Mouse (Mus musculus) kidney, embryonic 16.5 days (tissue): Measurements from ENCODE around the gene Rsrp1. TPM values are rescaled to one million over a fixed set of nuclear protein-coding genes. Genes with fewer than 3 reads are reported as not detected.

Experiments used
- ATAC-seq: fragments of 200-750 bp; cut with Nextera tagmentation; 2 replicates; pipeline ENCODE4 v1.8.0; 2017; ENCODE audit warnings: moderate TSS enrichment; ENCODE audit not compliant: low FRiP score, low TSS enrichment
- H3K27ac ChIP-seq: fragments of 300-500 bp; sonication (generic); 2 replicates; pipeline ENCODE4 v1.5.1; 2014; ENCODE audit warnings: low read length
- H3K27me3 ChIP-seq: fragments of 300-500 bp; sonication (generic); 2 replicates; pipeline ENCODE4 v1.6.1; 2014; ENCODE audit warnings: low read length, control low read depth, mixed read lengths; ENCODE audit not compliant: insufficient read depth
- H3K36me3 ChIP-seq: fragments of 300-500 bp; sonication (generic); 2 replicates; pipeline ENCODE4 v1.6.1; 2014; ENCODE audit warnings: low read length, control low read depth, mixed read lengths; ENCODE audit not compliant: insufficient read depth
- H3K4me1 ChIP-seq: fragments of 300-500 bp; sonication (generic); 2 replicates; pipeline ENCODE4 v1.6.1; 2014; ENCODE audit warnings: low read length, control low read depth, mixed read lengths; ENCODE audit not compliant: insufficient read depth
- H3K4me2 ChIP-seq: fragments of 300-500 bp; sonication (generic); replicated peaks from 2 replicates; pipeline ENCODE4 v1.6.1; 2014; ENCODE audit warnings: low read depth, low read length
- H3K4me3 ChIP-seq: fragments of 300-500 bp; sonication (generic); 2 replicates; pipeline ENCODE4 v1.5.1; 2014; ENCODE audit warnings: mild to moderate bottlenecking, low read length
- H3K9ac ChIP-seq: fragments of 300-500 bp; sonication (generic); replicated peaks from 2 replicates; pipeline ENCODE4 v1.6.1; 2014; ENCODE audit warnings: low read length
- H3K9me3 ChIP-seq: fragments of 300-500 bp; sonication (generic); 2 replicates; pipeline ENCODE4 v1.6.1; 2016; ENCODE audit warnings: low read length, control low read depth
- WGBS: fragments of 180-500 bp; shearing (Covaris S2); extraction: QIAGEN DNeasy Blood & Tissue Kit; methylation state at CpG from one replicate; pipeline ENCODE4 v1.1.7; 2014; 5-methylcytosine and 5-hydroxymethylcytosine counted together
- polyA plus RNA-seq: library from polyadenylated mRNA; unstranded; fragments of >200 nt; fragmentation: Nextera tagmentation; extraction: Ambion mirVana; gene quantifications from 2 replicates; pipeline ENCODE4 v1.2.1, GENCODE M21; 2015

The Rsrp1 gene
- polyA plus RNA-seq, 1 experiment from 2014 or later = 449 TPM

GRCm38 (mm10) chr4:134920631-134921030 lies 2.8 kb upstream of the Rsrp1 start:
- H3K4me2 ChIP-seq = no peak overlapping the region
- no peaks in the 10 kb centered on the region for H3K27me3 ChIP-seq
- peaks cover 13% of the 10 kb centered on the region for H3K4me1 ChIP-seq
- no peak for ATAC-seq
- H3K9me3 ChIP-seq = no peaks in the 10 kb centered on the region
- peaks cover 6% of the 10 kb centered on the region for H3K36me3 ChIP-seq
- no peak overlapping the region for H3K27ac ChIP-seq
- no peak overlapping the region for H3K9ac ChIP-seq
- no peak overlapping the region for H3K4me3 ChIP-seq
- WGBS = 93% methylated on average over 6 of the region's 6 CpGs

DNA sequence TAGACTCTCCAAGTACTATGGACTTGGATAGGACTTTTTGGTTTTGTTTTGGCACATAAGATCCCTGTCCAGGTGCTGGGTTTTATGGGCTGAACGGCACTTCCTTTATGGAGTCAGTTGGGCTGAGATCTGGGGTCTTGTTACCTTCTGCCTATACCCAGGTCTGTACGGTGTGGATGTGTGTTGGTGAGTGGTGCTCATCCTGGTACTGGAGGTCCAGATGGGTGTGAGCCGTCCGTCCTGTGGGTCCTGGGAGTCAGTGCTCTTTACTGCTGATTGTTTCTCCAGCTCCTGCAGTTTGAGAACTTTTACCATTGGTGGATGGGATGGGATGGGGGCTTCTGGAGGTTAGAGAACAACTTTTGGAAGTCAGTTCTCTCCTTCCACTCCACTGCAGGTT lies 1.7 kb upstream of the Rsrp1 start:
- Histone ChIP-seq H3K9me3 (no peaks in the 10 kb centered on the region), H3K4me3 (no peak overlapping the region), H3K4me1 (peaks cover 21% of the 10 kb centered on the region), H3K9ac (no peak overlapping the region), H3K4me2 (no peak overlapping the region), H3K27ac (no peak overlapping the region), H3K27me3 (no peaks in the 10 kb centered on the region), H3K36me3 (peaks cover 15% of the 10 kb centered on the region)
- WGBS = 90% methylated on average over 4 of the region's 4 CpGs
- no peak for ATAC-seq

- 65% methylated on average over 10 of the region's 10 CpGs for WGBS
- no peaks in the 10 kb centered on the region for H3K9me3 ChIP-seq
- peak overlapping the region; percentile 95 for H3K27ac ChIP-seq
- peaks cover 21% of the 10 kb centered on the region for H3K4me1 ChIP-seq
- ATAC-seq = no peak
- H3K9ac ChIP-seq = peak overlapping the region; percentile 89
- no peaks in the 10 kb centered on the region for H3K27me3 ChIP-seq
- peak overlapping the region; percentile 89 for H3K4me3 ChIP-seq
- H3K36me3 ChIP-seq = peaks cover 20% of the 10 kb centered on the region
- H3K4me2 ChIP-seq = peak overlapping the region; percentile 71
These were observed 1.1 kb upstream of the Rsrp1 start for GRCm38 (mm10) chr4:134922111-134922924.

- H3K4me1 ChIP-seq = peaks cover 21% of the 10 kb centered on the region
- peak overlapping the region; percentile 89 for H3K4me3 ChIP-seq
- WGBS = under 1% methylated on average over 13 of the region's 13 CpGs
- H3K27ac ChIP-seq = peak overlapping the region; percentile 95
- peak overlapping the region; percentile 71 for H3K4me2 ChIP-seq
- H3K27me3 ChIP-seq = no peaks in the 10 kb centered on the region
- peaks cover 25% of the 10 kb centered on the region for H3K36me3 ChIP-seq
- H3K9ac ChIP-seq = peak overlapping the region; percentile 89
- peak; percentile 64; the same call in 1 of the 2 replicates for ATAC-seq
- H3K9me3 ChIP-seq = no peaks in the 10 kb centered on the region
These were observed 507 bp upstream of the Rsrp1 start for GRCm38 (mm10) chr4:134922925-134923244.

DNA sequence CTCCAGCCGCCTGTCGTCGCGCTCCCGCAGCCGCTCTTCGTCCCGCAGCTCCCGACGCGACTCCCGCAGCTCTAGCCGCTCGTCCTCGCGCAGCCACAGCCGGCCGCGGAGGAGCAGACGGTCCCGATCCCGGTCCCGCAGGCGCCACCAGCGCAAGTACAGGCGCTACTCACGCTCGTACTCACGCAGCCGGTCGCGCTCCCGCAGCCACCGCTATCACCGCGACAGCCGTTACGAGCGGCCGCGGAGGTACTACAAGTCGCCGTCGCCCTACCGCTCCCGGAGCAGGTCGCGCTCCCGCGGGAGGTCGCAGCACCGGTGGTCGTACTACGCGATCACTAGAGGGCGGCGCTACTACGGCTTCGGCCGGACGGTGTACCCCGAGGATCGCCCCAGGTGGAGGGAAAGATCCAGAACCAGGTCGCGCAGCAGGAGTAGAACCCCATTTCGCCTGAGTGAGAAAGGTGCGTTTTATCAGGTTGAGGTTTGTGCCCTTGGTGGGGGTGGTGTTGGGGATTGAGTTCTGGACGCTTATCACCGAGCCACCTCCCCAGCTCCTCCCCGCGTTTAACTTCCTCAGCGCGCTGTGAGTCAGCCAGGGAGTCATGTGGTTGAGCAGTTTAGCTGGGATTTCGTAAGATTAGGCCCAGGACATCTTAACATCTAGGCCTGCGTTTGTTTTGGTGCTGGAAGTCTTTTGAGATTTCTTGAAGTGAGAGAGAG lies 788 bp downstream of the Rsrp1 start:
- Histone ChIP-seq H3K9me3 (no peaks in the 10 kb centered on the region), H3K4me1 (peaks cover 21% of the 10 kb centered on the region), H3K4me3 (peak overlapping the region; percentile 89), H3K27ac (peak overlapping the region; percentile 97), H3K4me2 (peak overlapping the region; percentile 95), H3K36me3 (peaks cover 31% of the 10 kb centered on the region), H3K27me3 (no peaks in the 10 kb centered on the region), H3K9ac (peak overlapping the region; percentile 89)
- WGBS = under 1% methylated on average over 75 of the region's 75 CpGs
- peak; percentile 52 for ATAC-seq

DNA sequence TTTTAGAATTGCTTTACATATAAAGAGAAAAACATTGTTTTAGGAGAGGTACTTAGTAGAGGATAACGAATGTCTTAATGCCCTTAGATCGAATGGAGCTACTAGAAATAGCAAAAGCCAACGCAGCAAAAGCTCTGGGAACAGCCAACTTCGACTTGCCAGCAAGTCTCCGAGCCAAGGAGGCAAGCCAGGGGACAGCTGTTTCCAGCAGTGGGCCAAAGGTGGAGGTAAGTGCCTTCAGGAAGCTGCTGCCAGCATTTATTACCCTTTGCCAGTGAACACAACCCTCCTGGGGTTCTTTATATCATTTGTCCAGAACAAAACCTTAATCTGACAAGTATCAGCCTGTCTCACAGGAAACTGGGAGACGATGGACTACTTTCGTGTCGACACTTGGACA lies 1.8 kb downstream of the Rsrp1 start:
- no peak for ATAC-seq
- peaks cover 23% of the 10 kb centered on the region for H3K4me1 ChIP-seq
- peak overlapping the region; percentile 52 for H3K9ac ChIP-seq
- no peak overlapping the region for H3K27ac ChIP-seq
- H3K9me3 ChIP-seq = no peaks in the 10 kb centered on the region
- H3K36me3 ChIP-seq = peaks cover 31% of the 10 kb centered on the region
- H3K27me3 ChIP-seq = no peaks in the 10 kb centered on the region
- peak overlapping the region; percentile 95 for H3K4me2 ChIP-seq
- 67% methylated on average over 8 of the region's 8 CpGs for WGBS
- peak overlapping the region; percentile 41 for H3K4me3 ChIP-seq

DNA sequence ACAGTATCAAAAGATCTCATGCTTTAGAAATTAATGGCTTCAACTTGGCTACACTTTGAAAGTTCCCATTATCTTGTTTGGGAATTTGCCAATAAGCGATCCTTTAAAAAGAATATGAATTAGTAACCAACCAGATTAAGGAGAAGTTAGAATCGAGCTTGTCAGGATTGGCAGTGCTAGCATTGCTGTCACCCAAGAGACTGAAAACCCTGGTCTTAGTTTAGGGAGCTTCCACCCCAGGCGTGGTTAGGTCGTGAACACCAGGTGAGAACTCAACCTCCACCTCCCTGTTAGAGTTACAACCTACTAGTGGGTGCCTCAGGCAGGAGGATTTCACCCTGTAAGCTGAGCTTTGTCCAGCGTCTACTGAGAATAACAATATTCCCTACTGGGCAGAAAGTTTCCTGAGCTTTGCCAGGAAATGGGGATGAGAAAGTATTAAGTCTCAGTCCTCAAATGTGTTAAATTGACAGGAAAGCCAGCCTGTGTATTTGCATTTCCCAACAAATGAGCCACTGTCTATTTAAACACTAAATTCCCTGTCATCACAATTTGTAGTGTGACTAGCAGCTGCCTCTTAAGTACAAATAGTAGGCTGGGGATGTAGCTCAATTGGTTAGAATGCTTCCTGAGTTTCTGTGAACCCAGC lies 4.5 kb downstream of the Rsrp1 start:
- whole genome bisulfite sequencing = 77% methylated on average over 5 of the region's 5 CpGs
- no peak overlapping the region for H3K4me3 ChIP-seq
- no peak for ATAC-seq
- no peak overlapping the region for H3K9ac ChIP-seq
- no peaks in the 10 kb centered on the region for H3K27me3 ChIP-seq
- H3K4me2 ChIP-seq = no peak overlapping the region
- H3K36me3 ChIP-seq = peaks cover 33% of the 10 kb centered on the region
- H3K9me3 ChIP-seq = no peaks in the 10 kb centered on the region
- H3K4me1 ChIP-seq = peaks cover 26% of the 10 kb centered on the region
- H3K27ac ChIP-seq = no peak overlapping the region

- Histone ChIP-seq H3K27ac (no peak overlapping the region), H3K4me1 (peaks cover 26% of the 10 kb centered on the region), H3K27me3 (no peaks in the 10 kb centered on the region), H3K9me3 (no peaks in the 10 kb centered on the region), H3K4me2 (no peak overlapping the region), H3K4me3 (no peak overlapping the region), H3K36me3 (peaks cover 37% of the 10 kb centered on the region), H3K9ac (no peak overlapping the region)
- 85% methylated on average over 1 of the region's 1 CpGs for WGBS
- ATAC-seq = no peak
These were observed 5.1 kb downstream of the Rsrp1 start for GRCm38 (mm10) chr4:134928464-134928836.

DNA sequence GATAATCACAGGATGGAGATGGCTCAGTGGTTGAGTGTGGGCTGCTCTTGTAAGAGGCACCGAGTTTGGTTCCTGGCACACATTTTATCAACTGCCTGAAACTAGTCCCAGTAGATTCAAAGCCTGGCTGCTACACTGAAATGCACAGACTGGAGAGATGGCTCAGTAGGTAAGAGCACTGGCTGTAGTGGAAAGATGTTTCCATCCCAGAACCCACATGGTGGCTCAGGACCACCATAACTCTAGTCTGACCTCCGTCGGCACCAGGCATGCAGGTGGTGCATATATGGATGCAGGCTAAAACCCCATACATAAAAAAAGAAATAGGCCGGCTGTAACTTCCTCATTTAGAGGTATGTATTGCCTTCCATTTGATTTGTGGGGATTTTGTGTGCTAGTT lies 6.1 kb downstream of the Rsrp1 start:
- Histone ChIP-seq H3K36me3 (peaks cover 41% of the 10 kb centered on the region), H3K4me2 (no peak overlapping the region), H3K27me3 (no peaks in the 10 kb centered on the region), H3K4me3 (no peak overlapping the region), H3K9me3 (no peaks in the 10 kb centered on the region), H3K27ac (no peak overlapping the region), H3K4me1 (peaks cover 26% of the 10 kb centered on the region), H3K9ac (no peak overlapping the region)
- ATAC-seq = no peak
- WGBS = 76% methylated on average over 4 of the region's 4 CpGs
